Mouse (Mus musculus) neural tube, embryonic 15.5 days (tissue): ENCODE measurements around the gene Iqgap2. TPM values are rescaled to one million over a fixed set of nuclear protein-coding genes. Genes with fewer than 3 reads are reported as not detected.

Source experiments
- ATAC-seq: fragments of 200-750 bp; cut with Nextera tagmentation; 2 replicates; pipeline ENCODE4 v1.8.0; 2017; ENCODE audit warnings: mild to moderate bottlenecking, moderate TSS enrichment, moderate library complexity; ENCODE audit not compliant: low FRiP score
- H3K27ac ChIP-seq: fragments of 300-500 bp; sonication (generic); replicated peaks from 2 replicates; pipeline ENCODE4 v1.5.1; 2015; ENCODE audit warnings: mild to moderate bottlenecking, inconsistent platforms
- H3K27me3 ChIP-seq: fragments of 300-500 bp; sonication (generic); replicated peaks from 2 replicates; pipeline ENCODE4 v1.6.1; 2015; ENCODE audit warnings: inconsistent platforms
- H3K36me3 ChIP-seq: fragments of 300-500 bp; sonication (generic); 2 replicates; pipeline ENCODE4 v1.6.1; 2015; ENCODE audit warnings: inconsistent platforms
- H3K4me1 ChIP-seq: fragments of 300-500 bp; sonication (generic); 2 replicates; pipeline ENCODE4 v1.6.1; 2015; ENCODE audit warnings: inconsistent platforms
- H3K4me2 ChIP-seq: fragments of 300-500 bp; sonication (generic); 2 replicates; pipeline ENCODE4 v1.6.1; 2015; ENCODE audit warnings: inconsistent platforms, mild to moderate bottlenecking, moderate library complexity
- H3K4me3 ChIP-seq: fragments of 300-500 bp; sonication (generic); replicated peaks from 2 replicates; pipeline ENCODE4 v1.5.1; 2015; ENCODE audit warnings: mild to moderate bottlenecking, inconsistent platforms
- H3K9ac ChIP-seq: fragments of 300-500 bp; sonication (generic); replicated peaks from 2 replicates; pipeline ENCODE4 v1.6.1; 2015; ENCODE audit warnings: mild to moderate bottlenecking, inconsistent platforms
- H3K9me3 ChIP-seq: fragments of 300-500 bp; sonication (generic); replicated peaks from 2 replicates; pipeline ENCODE4 v1.6.1; 2016; ENCODE audit warnings: inconsistent platforms
- WGBS: fragments of 180-500 bp; shearing (Covaris S2); methylation state at CpG from one replicate; pipeline ENCODE4 v1.1.7; 2015; ENCODE audit warnings: mixed read lengths; 5-methylcytosine and 5-hydroxymethylcytosine counted together
- polyA plus RNA-seq: library from polyadenylated mRNA; unstranded; fragments of >200 nt; fragmentation: Nextera tagmentation; extraction: Ambion mirVana; gene quantifications from 2 replicates; pipeline ENCODE4 v1.2.1, GENCODE M21; 2015

Iqgap2 gene
- polyA plus RNA-seq, 1 experiment from 2014 or later: 1.9 TPM

GRCm38 (mm10) chr13:95794346-95794745 is 97.4 kb downstream of the Iqgap2 start:
- Histone ChIP-seq H3K4me2 (no peak overlapping the region), H3K27ac (no peak overlapping the region), H3K4me1 (no peaks in the 10 kb centered on the region), H3K9ac (no peak overlapping the region), H3K27me3 (no peaks in the 10 kb centered on the region), H3K36me3 (no peaks in the 10 kb centered on the region), H3K4me3 (no peak overlapping the region), H3K9me3 (no peaks in the 10 kb centered on the region)
- ATAC-seq: no peak
- WGBS: 53% methylated on average over 8 of the region's 8 CpGs

DNA sequence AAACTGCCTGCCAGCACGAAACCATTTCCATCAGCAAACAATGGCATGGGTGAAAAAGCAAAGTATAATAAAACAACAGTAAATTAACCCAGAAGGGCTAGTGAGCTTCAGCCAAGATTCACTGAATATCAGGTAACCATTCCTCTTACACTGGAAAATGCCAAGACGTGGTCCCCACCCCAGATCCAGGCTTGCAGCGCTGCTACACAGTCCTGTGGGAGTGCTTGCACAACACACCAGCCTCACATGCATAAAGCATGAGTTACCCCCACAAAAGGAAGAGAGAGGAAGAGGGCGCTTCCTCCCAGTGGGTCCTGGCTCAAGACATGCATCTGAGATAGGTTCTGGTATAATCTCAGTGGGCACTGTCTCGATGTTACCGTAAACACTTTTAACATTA is 100.8 kb downstream of the Iqgap2 start:
- no peaks in the 10 kb centered on the region for H3K27me3 ChIP-seq
- H3K9me3 ChIP-seq: no peaks in the 10 kb centered on the region
- no peak overlapping the region for H3K4me2 ChIP-seq
- no peak overlapping the region for H3K27ac ChIP-seq
- no peaks in the 10 kb centered on the region for H3K4me1 ChIP-seq
- 57% methylated on average over 6 of the region's 6 CpGs for WGBS
- no peak overlapping the region for H3K9ac ChIP-seq
- no peaks in the 10 kb centered on the region for H3K36me3 ChIP-seq
- no peak overlapping the region for H3K4me3 ChIP-seq
- ATAC-seq: no peak

DNA sequence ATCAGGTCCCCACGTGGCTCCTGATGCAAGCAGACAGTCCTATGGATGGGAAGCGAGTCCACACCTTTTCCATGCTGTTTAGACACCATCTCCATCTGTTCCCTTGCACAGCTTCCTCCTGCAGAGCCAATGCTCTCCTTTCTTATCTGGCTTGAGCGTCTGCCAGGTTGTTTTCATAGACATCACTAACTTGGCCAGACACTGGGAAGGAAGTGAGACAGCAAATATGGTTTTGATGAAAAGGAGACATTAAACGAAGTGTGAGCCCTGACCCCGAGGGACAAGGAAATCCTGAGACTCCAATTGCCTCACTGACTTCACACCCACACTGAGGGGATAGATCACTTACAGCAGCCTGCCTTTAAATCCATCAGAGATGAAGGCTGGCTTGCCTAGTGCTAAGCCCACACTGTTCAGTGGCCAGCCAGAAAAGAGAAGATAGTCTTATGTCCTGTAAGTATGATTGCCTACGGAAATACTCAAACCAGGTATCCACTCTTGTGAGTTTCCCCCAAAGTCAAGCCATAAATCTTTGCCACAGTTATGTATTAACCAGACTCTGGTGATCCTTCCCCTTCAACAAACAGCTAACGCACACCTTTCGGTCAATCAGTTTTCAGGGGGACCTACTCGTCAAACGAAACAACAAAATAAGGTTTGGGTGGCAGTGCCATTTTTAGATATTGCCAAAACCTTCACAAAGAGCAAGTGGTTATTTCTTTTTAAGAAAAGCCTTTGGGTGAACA is 102.9 kb downstream of the Iqgap2 start:
- WGBS: 87% methylated on average over 10 of the region's 10 CpGs

DNA sequence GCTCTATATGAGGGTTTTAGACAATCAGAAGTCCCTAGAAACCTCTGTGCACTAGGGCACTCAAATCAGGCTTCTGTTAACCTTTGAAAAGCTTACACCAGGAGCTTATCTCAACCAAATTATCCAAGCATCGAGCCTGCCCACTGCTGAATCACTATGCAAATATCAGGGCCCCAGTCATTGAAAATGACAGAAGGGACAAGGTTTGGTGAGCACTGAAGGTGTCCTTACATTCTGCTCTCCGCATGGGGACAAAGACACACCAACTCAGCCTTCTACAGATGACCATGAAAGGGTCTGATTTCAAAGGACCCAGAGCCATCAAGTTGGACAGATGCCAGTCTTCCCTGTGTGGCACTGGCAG is 108.8 kb downstream of the Iqgap2 start:
- ATAC-seq: no peak
- Histone ChIP-seq H3K27me3 (no peaks in the 10 kb centered on the region), H3K4me2 (no peak overlapping the region), H3K4me1 (peaks cover 5% of the 10 kb centered on the region; the same call in 1 of the 2 replicates), H3K9me3 (no peaks in the 10 kb centered on the region), H3K27ac (no peak overlapping the region), H3K9ac (no peak overlapping the region), H3K36me3 (no peaks in the 10 kb centered on the region), H3K4me3 (no peak overlapping the region)
- WGBS: 62% methylated on average over 2 of the region's 2 CpGs

More for the DNA sequence above, 102.9 kb downstream of the Iqgap2 start:
- ATAC-seq: no peak
- H3K9ac ChIP-seq: no peak overlapping the region
- no peak overlapping the region for H3K4me3 ChIP-seq
- H3K4me2 ChIP-seq: no peak overlapping the region
- H3K27ac ChIP-seq: no peak overlapping the region
- no peaks in the 10 kb centered on the region for H3K36me3 ChIP-seq
- no peaks in the 10 kb centered on the region for H3K9me3 ChIP-seq
- no peaks in the 10 kb centered on the region for H3K4me1 ChIP-seq
- H3K27me3 ChIP-seq: no peaks in the 10 kb centered on the region

DNA sequence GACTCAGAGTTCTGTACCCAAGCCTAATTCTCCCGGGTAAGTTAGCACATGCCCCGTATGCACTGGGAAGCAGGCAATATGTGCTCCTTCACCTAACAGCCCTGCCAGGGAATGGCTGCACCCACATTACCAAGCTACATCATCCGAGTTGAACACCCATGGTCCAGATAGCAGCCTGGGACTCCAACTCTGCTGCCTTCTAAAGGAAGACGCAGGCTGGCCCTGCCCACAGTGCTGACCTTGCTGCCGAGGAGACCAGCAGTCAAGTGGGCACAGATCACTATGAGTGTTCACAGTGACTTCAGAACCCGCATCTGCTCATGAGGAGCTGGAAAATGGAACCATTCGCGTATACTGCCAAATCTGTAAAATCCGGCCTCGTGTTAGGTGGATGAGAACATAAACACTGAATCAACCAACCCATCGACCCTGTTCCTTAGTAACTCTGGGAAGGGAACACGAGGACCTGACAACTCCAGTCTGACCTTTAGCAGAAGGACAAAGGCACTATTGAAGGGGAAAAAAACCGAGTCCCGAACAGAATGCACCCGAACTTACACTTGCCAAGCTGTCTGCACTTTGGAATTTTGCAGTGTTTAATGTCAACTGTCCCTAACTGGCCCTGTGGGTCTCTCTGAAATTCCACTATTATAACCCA is 109.3 kb downstream of the Iqgap2 start:
- no peak for ATAC-seq
- 57% methylated on average over 15 of the region's 15 CpGs for WGBS

GRCm38 (mm10) chr13:95780038-95780437 is 111.7 kb downstream of the Iqgap2 start:
- Histone ChIP-seq H3K4me1 (peaks cover 10% of the 10 kb centered on the region), H3K36me3 (no peaks in the 10 kb centered on the region), H3K9me3 (no peaks in the 10 kb centered on the region), H3K27me3 (no peaks in the 10 kb centered on the region), H3K9ac (no peak overlapping the region), H3K4me3 (no peak overlapping the region), H3K4me2 (no peak overlapping the region), H3K27ac (no peak overlapping the region)
- no peak for ATAC-seq
- 83% methylated on average over 7 of the region's 7 CpGs for WGBS

More for the DNA sequence above, 109.3 kb downstream of the Iqgap2 start:
- Histone ChIP-seq H3K9ac (no peak overlapping the region), H3K27me3 (no peaks in the 10 kb centered on the region), H3K4me2 (no peak overlapping the region), H3K9me3 (no peaks in the 10 kb centered on the region), H3K4me3 (no peak overlapping the region), H3K27ac (no peak overlapping the region), H3K36me3 (no peaks in the 10 kb centered on the region), H3K4me1 (peaks cover 5% of the 10 kb centered on the region; the same call in 1 of the 2 replicates)

DNA sequence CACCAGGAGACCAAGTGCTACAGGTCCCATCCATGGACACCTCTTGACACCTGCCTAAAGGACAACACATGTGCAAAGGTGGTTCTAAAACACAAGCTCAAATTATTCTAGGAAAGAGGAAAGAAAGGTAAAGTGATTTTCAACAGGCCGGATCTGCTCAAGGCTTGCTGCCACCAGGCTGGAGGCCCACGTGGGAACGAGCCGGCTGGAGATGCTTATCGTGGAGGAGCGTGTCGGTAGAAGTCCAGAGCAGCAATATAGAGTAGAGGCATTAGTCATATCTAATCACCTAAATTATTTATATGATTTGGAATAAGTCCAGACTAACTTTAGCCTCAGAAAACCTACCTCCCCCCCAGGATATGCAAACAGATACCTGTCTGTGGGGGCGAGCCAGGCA is 112.5 kb downstream of the Iqgap2 start:
- H3K9ac ChIP-seq: no peak overlapping the region
- no peak overlapping the region for H3K4me3 ChIP-seq
- H3K36me3 ChIP-seq: no peaks in the 10 kb centered on the region
- ATAC-seq: no peak
- no peak overlapping the region for H3K4me2 ChIP-seq
- H3K9me3 ChIP-seq: no peaks in the 10 kb centered on the region
- peaks cover 14% of the 10 kb centered on the region for H3K4me1 ChIP-seq
- no peak overlapping the region for H3K27ac ChIP-seq
- WGBS: 81% methylated on average over 8 of the region's 8 CpGs
- H3K27me3 ChIP-seq: no peaks in the 10 kb centered on the region

GRCm38 (mm10) chr13:95778761-95779161 is 113.0 kb downstream of the Iqgap2 start:
- Histone ChIP-seq H3K27ac (no peak overlapping the region), H3K4me1 (peaks cover 14% of the 10 kb centered on the region), H3K36me3 (no peaks in the 10 kb centered on the region), H3K4me2 (no peak overlapping the region), H3K9ac (no peak overlapping the region), H3K4me3 (no peak overlapping the region), H3K27me3 (no peaks in the 10 kb centered on the region), H3K9me3 (no peaks in the 10 kb centered on the region)
- ATAC-seq: no peak
- 73% methylated on average over 9 of the region's 9 CpGs for WGBS

DNA sequence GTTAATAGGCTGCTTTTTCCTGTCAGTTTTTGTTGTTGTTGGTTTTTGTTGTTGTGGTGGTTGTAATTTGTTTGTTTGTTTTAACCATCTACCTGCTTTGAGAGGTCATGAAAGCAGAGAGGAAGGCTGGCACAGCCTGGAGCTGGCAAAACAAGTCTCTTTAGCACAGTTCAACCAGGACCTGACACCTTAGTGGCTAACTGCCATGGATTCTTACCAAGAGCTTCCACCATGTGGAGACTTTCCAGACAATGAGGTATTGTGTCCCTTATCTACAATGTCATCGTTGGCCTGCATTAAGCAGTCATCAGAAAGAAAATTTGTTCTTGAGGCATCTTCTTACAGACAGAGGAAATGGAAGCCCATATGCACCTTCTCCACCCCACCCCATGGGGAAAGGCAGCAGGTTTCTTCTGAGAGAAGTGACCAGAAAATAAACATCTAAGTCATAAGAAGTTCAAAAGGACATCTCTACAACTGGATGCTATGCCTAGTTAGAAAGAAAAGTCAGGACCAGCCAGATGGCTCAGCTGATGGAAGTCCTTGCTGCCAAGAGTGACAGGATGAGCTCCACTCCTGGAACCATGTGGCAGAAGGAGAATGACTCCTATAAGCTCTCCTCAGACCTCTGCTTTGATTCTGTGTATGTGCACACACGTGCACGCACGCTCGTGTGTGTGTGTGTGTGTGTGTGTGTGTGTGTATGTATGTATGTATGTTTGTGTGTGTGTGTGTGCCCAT is 113.9 kb downstream of the Iqgap2 start:
- Histone ChIP-seq H3K4me2 (no peak overlapping the region), H3K27ac (no peak overlapping the region), H3K4me1 (peaks cover 14% of the 10 kb centered on the region), H3K9ac (no peak overlapping the region), H3K27me3 (no peaks in the 10 kb centered on the region), H3K9me3 (no peaks in the 10 kb centered on the region), H3K4me3 (no peak overlapping the region), H3K36me3 (no peaks in the 10 kb centered on the region)
- ATAC-seq: no peak
- WGBS: 94% methylated on average over 5 of the region's 5 CpGs

GRCm38 (mm10) chr13:95777237-95777636 is 114.5 kb downstream of the Iqgap2 start:
- H3K4me2 ChIP-seq: no peak overlapping the region
- H3K9ac ChIP-seq: no peak overlapping the region
- H3K36me3 ChIP-seq: no peaks in the 10 kb centered on the region
- H3K9me3 ChIP-seq: no peaks in the 10 kb centered on the region
- no peak for ATAC-seq
- 36% methylated on average over 2 of the region's 2 CpGs for WGBS
- H3K4me1 ChIP-seq: peaks cover 10% of the 10 kb centered on the region; the same call in 1 of the 2 replicates
- H3K27ac ChIP-seq: no peak overlapping the region
- no peak overlapping the region for H3K4me3 ChIP-seq
- H3K27me3 ChIP-seq: no peaks in the 10 kb centered on the region

DNA sequence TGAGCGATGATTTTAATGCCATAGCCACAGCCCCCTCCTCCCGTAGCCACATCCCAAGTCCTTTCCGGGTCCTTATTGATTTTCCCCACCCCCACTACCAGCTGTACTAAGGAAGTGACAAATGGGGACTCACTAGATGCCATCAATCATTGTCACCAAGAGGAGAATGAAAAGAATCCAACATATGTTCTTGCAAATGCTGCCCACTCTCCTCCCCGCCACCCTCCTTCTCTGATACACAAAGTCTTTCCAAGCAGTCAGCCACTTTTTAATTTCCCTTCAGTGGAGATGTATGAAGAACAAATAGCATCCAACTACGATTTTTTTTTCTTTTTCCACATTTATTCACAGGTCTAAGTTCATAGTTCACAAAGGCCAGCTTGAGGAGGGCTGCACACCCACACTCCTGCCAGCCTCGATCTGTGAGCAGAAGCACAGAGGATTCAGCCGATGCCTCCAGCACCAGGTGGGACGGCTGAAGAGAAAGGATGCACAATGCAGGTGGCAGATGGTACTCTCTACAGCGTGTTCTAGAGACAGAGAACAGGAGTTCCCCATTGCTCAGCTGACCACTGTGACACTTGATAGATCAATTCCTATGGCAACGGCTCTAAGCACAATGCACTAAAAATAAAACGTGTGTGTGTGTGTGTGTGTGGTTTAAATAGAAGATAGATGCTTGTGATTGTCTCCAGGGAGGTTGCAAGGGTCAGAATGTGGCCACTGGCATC is 116.6 kb downstream of the Iqgap2 start:
- ATAC-seq: no peak
- H3K27me3 ChIP-seq: no peaks in the 10 kb centered on the region
- no peak overlapping the region for H3K4me2 ChIP-seq
- no peak overlapping the region for H3K9ac ChIP-seq
- H3K4me1 ChIP-seq: peaks cover 10% of the 10 kb centered on the region; the same call in 1 of the 2 replicates
- 15% methylated on average over 11 of the region's 11 CpGs for WGBS
- no peaks in the 10 kb centered on the region for H3K36me3 ChIP-seq
- no peak overlapping the region for H3K27ac ChIP-seq
- H3K4me3 ChIP-seq: no peak overlapping the region
- H3K9me3 ChIP-seq: no peaks in the 10 kb centered on the region
